Mouse (Mus musculus) lung, postnatal 0 days (tissue): ENCODE results near the gene Kbtbd4. TPM values are rescaled to one million over a fixed set of nuclear protein-coding genes. Genes with fewer than 3 reads are reported as not detected.

Experiments used
- ATAC-seq: fragments of 200-750 bp; cut with Nextera tagmentation; 2 replicates; pipeline ENCODE4 v1.8.0; 2017; ENCODE audit warnings: moderate library complexity
- DNase-seq: peaks from one replicate; pipeline ENCODE4 v3.0.0-alpha.2; 2016; ENCODE audit warnings: low spot score
- H3K27ac ChIP-seq: fragments of 300-500 bp; sonication (generic); 2 replicates; pipeline ENCODE4 v1.5.1; 2014; ENCODE audit warnings: antibody characterized with exemption, mild to moderate bottlenecking, low read length, mixed read lengths
- H3K27me3 ChIP-seq: fragments of 300-500 bp; sonication (generic); replicated peaks from 2 replicates; pipeline ENCODE4 v1.6.1; 2014; ENCODE audit warnings: low read length, mixed read lengths; ENCODE audit not compliant: insufficient read depth
- H3K36me3 ChIP-seq: fragments of 300-500 bp; sonication (generic); 2 replicates; pipeline ENCODE4 v1.6.1; 2014; ENCODE audit warnings: low read length, mixed read lengths; ENCODE audit not compliant: insufficient read depth
- H3K4me1 ChIP-seq: fragments of 300-500 bp; sonication (generic); 2 replicates; pipeline ENCODE4 v1.6.1; 2014; ENCODE audit warnings: antibody characterized with exemption, low read depth, low read length, mixed read lengths; ENCODE audit not compliant: insufficient read depth
- H3K4me2 ChIP-seq: fragments of 300-500 bp; sonication (generic); replicated peaks from 2 replicates; pipeline ENCODE4 v1.6.1; 2014; ENCODE audit warnings: low read depth, mild to moderate bottlenecking, low read length, moderate library complexity, mixed read lengths
- H3K4me3 ChIP-seq: fragments of 300-500 bp; sonication (generic); 2 replicates; pipeline ENCODE4 v1.5.1; 2014; ENCODE audit warnings: low read depth, low read length
- H3K9ac ChIP-seq: fragments of 300-500 bp; sonication (generic); replicated peaks from 2 replicates; pipeline ENCODE4 v1.6.1; 2014; ENCODE audit warnings: low read depth, mild to moderate bottlenecking
- H3K9me3 ChIP-seq: fragments of 300-500 bp; sonication (generic); 2 replicates; pipeline ENCODE4 v1.6.1; 2016; ENCODE audit warnings: low read length, mixed read lengths
- CTCF ChIP-seq: IDR thresholded peaks from 2 replicates; pipeline ENCODE4 v1.5.1; 2016; ENCODE audit warnings: antibody characterized with exemption, mild to moderate bottlenecking
- EP300 ChIP-seq: IDR thresholded peaks from 2 replicates; pipeline ENCODE4 v1.6.1; 2016; ENCODE audit warnings: antibody characterized with exemption, mild to moderate bottlenecking, control low read depth
- WGBS: fragments of 180-500 bp; shearing (Covaris S2); extraction: QIAGEN DNeasy Blood & Tissue Kit; methylation state at CpG from one replicate; pipeline ENCODE4 v1.1.7; 2014; 5-methylcytosine and 5-hydroxymethylcytosine counted together
- polyA plus RNA-seq: library from polyadenylated mRNA; unstranded; fragments of >200 nt; fragmentation: Nextera tagmentation; extraction: Ambion mirVana; gene quantifications from 2 replicates; pipeline ENCODE4 v1.2.1, GENCODE M21; 2015

Gene Kbtbd4
- polyA plus RNA-seq, 1 experiment from 2014 or later, result 18.1 TPM

DNA sequence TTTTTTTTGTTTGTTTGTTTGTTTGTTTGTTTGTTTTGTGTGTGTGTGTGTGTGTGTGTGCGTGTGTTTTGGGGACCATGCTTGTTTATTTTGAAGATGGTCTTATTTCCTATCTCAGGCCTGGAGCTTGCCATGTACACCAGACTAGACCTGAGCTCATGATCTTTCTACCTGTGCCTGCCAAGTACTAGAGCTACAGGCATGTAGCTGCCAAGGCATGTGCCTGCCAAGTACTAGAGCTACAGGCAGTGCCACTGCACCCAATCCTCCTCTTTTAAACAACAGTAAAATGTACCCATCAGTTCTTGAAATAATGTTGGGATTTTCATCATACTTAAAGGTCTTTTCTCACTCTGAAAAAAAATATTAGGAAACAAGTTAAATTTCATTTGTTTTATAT, 30.5 kb upstream of the Kbtbd4 start:
- Histone ChIP-seq H3K4me3 (no peak overlapping the region), H3K9ac (no peak overlapping the region), H3K4me2 (no peak overlapping the region), H3K4me1 (no peaks in the 10 kb centered on the region), H3K27ac (no peak overlapping the region), H3K9me3 (no peaks in the 10 kb centered on the region), H3K27me3 (no peaks in the 10 kb centered on the region), H3K36me3 (no peaks in the 10 kb centered on the region)
- DNase-seq, result no peak
- 69% methylated on average over 1 of the region's 1 CpGs for WGBS
- no peak for ATAC-seq
- no peak for TF ChIP-seq EP300
- no peak for TF ChIP-seq CTCF

DNA sequence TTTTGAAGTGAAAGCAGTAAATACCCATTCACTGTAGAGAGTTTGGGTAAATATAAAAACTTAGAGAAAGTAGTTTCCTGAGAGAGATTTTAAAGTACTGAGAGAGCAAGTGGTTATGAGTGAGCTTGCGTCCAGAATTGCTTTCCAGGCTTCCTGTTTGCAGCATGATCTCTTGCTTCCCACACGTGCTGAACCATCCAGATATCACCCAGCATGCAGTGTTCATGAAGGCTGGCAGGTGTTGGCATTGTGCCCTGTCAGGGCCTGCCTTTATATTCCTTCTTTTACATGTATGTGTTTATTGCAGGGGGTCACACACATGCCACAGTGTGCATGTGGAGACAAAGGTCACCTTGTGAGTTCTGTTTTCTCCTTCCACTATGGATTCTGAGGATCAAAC, 29.3 kb upstream of the Kbtbd4 start:
- Histone ChIP-seq H3K27ac (no peak overlapping the region), H3K9me3 (no peaks in the 10 kb centered on the region), H3K27me3 (no peaks in the 10 kb centered on the region), H3K4me3 (no peak overlapping the region), H3K4me2 (no peak overlapping the region), H3K36me3 (no peaks in the 10 kb centered on the region), H3K4me1 (no peaks in the 10 kb centered on the region), H3K9ac (no peak overlapping the region)
- TF ChIP-seq EP300 (no peak), CTCF (no peak)
- DNase-seq, result no peak
- WGBS, result 32% methylated on average over 2 of the region's 2 CpGs
- no peak for ATAC-seq

- no peak overlapping the region for H3K4me3 ChIP-seq
- no peaks in the 10 kb centered on the region for H3K36me3 ChIP-seq
- H3K27ac ChIP-seq, result no peak overlapping the region
- no peak for TF ChIP-seq EP300
- TF ChIP-seq CTCF, result no peak
- 40% methylated on average over 5 of the region's 5 CpGs for WGBS
- no peak overlapping the region for H3K9ac ChIP-seq
- ATAC-seq, result peak; percentile 78
- no peak overlapping the region for H3K4me2 ChIP-seq
- no peaks in the 10 kb centered on the region for H3K27me3 ChIP-seq
- H3K9me3 ChIP-seq, result no peaks in the 10 kb centered on the region
- no peaks in the 10 kb centered on the region for H3K4me1 ChIP-seq
- peak; percentile 60 for DNase-seq
These were observed 26.8 kb upstream of the Kbtbd4 start for GRCm38 (mm10) chr2:90877584-90878259.

- ATAC-seq, result no peak
- H3K9ac ChIP-seq, result no peak overlapping the region
- H3K4me1 ChIP-seq, result no peaks in the 10 kb centered on the region
- no peaks in the 10 kb centered on the region for H3K27me3 ChIP-seq
- no peak overlapping the region for H3K27ac ChIP-seq
- no peak overlapping the region for H3K4me2 ChIP-seq
- TF ChIP-seq EP300, result no peak
- TF ChIP-seq CTCF, result no peak
- H3K4me3 ChIP-seq, result no peak overlapping the region
- DNase-seq, result no peak
- no peaks in the 10 kb centered on the region for H3K36me3 ChIP-seq
- H3K9me3 ChIP-seq, result no peaks in the 10 kb centered on the region
These were observed 25.1 kb upstream of the Kbtbd4 start for GRCm38 (mm10) chr2:90879419-90879818.

DNA sequence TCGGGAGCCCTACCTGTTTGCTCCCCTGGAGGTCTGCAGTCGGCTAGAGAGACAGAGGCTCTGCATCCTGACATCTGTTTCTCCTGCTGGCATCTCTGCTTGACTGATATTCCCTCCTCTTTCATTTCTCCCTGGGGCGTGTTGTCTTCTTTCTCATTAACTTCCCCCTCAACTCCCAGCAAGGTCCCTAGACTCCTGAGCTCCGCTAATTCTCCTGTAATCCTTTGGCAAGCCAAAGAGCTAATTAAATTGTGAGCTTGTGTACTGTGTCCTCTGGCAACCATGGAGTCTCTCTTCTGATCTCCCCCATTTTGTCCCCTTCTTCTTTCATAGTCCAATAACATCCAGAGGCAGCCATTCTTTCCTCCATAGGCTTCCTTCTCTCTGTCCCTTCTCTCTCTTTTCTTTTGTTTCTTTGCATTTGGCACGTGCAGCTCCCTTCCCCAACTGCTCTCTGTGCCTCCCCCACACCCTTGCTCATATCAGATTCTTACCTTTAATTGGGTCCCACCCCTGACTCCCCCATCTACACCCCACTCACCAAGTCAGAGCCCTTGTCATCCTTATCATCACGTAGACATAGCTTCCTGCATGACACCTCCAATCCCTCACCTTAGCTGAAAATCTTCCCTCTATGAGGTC, 24.3 kb upstream of the Kbtbd4 start:
- no peak overlapping the region for H3K4me2 ChIP-seq
- H3K4me1 ChIP-seq, result no peaks in the 10 kb centered on the region
- no peaks in the 10 kb centered on the region for H3K9me3 ChIP-seq
- no peak for DNase-seq
- H3K27ac ChIP-seq, result no peak overlapping the region
- no peaks in the 10 kb centered on the region for H3K36me3 ChIP-seq
- H3K4me3 ChIP-seq, result no peak overlapping the region
- H3K9ac ChIP-seq, result no peak overlapping the region
- 39% methylated on average over 6 of the region's 6 CpGs for WGBS
- H3K27me3 ChIP-seq, result no peaks in the 10 kb centered on the region
- no peak for TF ChIP-seq EP300
- no peak for ATAC-seq

GRCm38 (mm10) chr2:90881824-90882223, 22.7 kb upstream of the Kbtbd4 start:
- DNase-seq (no peak), ATAC-seq (no peak)
- no peaks in the 10 kb centered on the region for H3K36me3 ChIP-seq
- no peak overlapping the region for H3K9ac ChIP-seq
- H3K27me3 ChIP-seq, result peaks cover 15% of the 10 kb centered on the region; the same call in 1 of the 2 replicates
- no peak overlapping the region for H3K27ac ChIP-seq
- no peak overlapping the region for H3K4me3 ChIP-seq
- no peak overlapping the region for H3K4me2 ChIP-seq
- H3K4me1 ChIP-seq, result no peaks in the 10 kb centered on the region; the same call in none of the 2 replicates
- H3K9me3 ChIP-seq, result no peaks in the 10 kb centered on the region
- TF ChIP-seq CTCF (no peak), EP300 (no peak)
- WGBS, result 58% methylated on average over 2 of the region's 2 CpGs
